Mouse (Mus musculus): ENCODE measurements at regions not wholly inside any gene's neighbourhood (a gene's known extent, or its start where the extent isn't known, plus 50 kb on each side); places are given as distances from the start of the nearest gene placed in this dataset.

- TF ChIP-seq MXI1 (IDR thresholded peaks at IDR 0.05; ENCODE audit: low read depth, low read length) (no peak), NRF1 (IDR thresholded peaks at IDR 0.05; ENCODE audit: insufficient read depth, low read depth, low read length, poor library complexity, severe bottlenecking) (no peak), POLR2AphosphoS2 (IDR thresholded peaks at IDR 0.05; ENCODE audit: low read length) (no peak), UBTF (IDR thresholded peaks at IDR 0.05; ENCODE audit: borderline replicate concordance, insufficient read depth, low read depth, low read length) (no peak)
Observed at GRCm38 (mm10) chr1:137473800-137474685, 513.8 kb upstream of the Nr5a2 start.

GRCm38 (mm10) chr1:137464971-137465370 lies 504.7 kb upstream of the Nr5a2 start:
- Histone ChIP-seq H3K9me3 (replicated peaks; ENCODE audit: insufficient read depth, low read length) (no peaks in the 10 kb centered on the region), H3K4me1 (ENCODE audit: control insufficient read depth in 1 of 2, insufficient read depth in 2 of 2, low read length in 2 of 2) (no peaks in the 10 kb centered on the region), H3K4me3 (ENCODE audit: control insufficient read depth in 1 of 2, insufficient read depth in 1 of 2, low read depth in 2 of 2, low read length in 2 of 2) (no peak overlapping the region), H3K9ac (ENCODE audit: control insufficient read depth, low read depth, low read length, poor library complexity, severe bottlenecking) (no peak overlapping the region), H3K27me3 (ENCODE audit: control insufficient read depth in 1 of 2, insufficient read depth in 2 of 2, low read length in 2 of 2) (no peaks in the 10 kb centered on the region), H3K27ac (ENCODE audit: control insufficient read depth, low read depth, low read length) (no peak overlapping the region), H3K36me3 (ENCODE audit: control insufficient read depth in 1 of 2, insufficient read depth in 2 of 2, low read length in 2 of 2) (no peaks in the 10 kb centered on the region), H3K79me2 (ENCODE audit: control insufficient read depth, insufficient read depth, low read length, poor library complexity) (no peaks in the 10 kb centered on the region)
- TF ChIP-seq POLR2A (IDR thresholded peaks at IDR 0.05; ENCODE audit: control insufficient read depth in 1 of 2, insufficient read depth in 1 of 2, low read depth in 1 of 2, low read length in 2 of 2, poor library complexity in 1 of 2): no peak
- no peak for TF ChIP-seq MXI1 (IDR thresholded peaks at IDR 0.05; ENCODE audit: low read depth, low read length)
- no peak for TF ChIP-seq ZC3H11A (IDR thresholded peaks at IDR 0.05; ENCODE audit: low read depth, low read length)
- TF ChIP-seq POLR2AphosphoS2 (IDR thresholded peaks at IDR 0.05; ENCODE audit: low read length): no peak
- TF ChIP-seq KAT2A (conservative IDR thresholded peaks at IDR 0.05; ENCODE audit: low read depth, low read length): no peak
- TF ChIP-seq TBP (IDR thresholded peaks at IDR 0.05; ENCODE audit: low read depth, low read length): no peak
- TF ChIP-seq SMC3 (IDR thresholded peaks at IDR 0.05; ENCODE audit: low read depth, low read length): no peak
- TF ChIP-seq TCF12 (IDR thresholded peaks at IDR 0.05; ENCODE audit: low read depth, low read length): no peak
- TF ChIP-seq HCFC1 (IDR thresholded peaks at IDR 0.05; ENCODE audit: low read depth, low read length): no peak
- no peak for TF ChIP-seq BHLHE40 (IDR thresholded peaks at IDR 0.05; ENCODE audit: borderline replicate concordance, low read depth, low read length)
- no peak for TF ChIP-seq UBTF (IDR thresholded peaks at IDR 0.05; ENCODE audit: borderline replicate concordance, insufficient read depth, low read depth, low read length)
- TF ChIP-seq MAZ (IDR thresholded peaks at IDR 0.05; ENCODE audit: low read depth, low read length): no peak
- TF ChIP-seq SIN3A (IDR thresholded peaks at IDR 0.05; ENCODE audit: low read length): no peak
- TF ChIP-seq POLR2AphosphoS5 (IDR thresholded peaks at IDR 0.05; ENCODE audit: borderline replicate concordance, low read depth, low read length): no peak
- no peak for TF ChIP-seq RCOR1 (IDR thresholded peaks at IDR 0.05; ENCODE audit: low read depth, low read length)
- no peak for TF ChIP-seq NELFE (IDR thresholded peaks at IDR 0.05; ENCODE audit: low read depth, low read length)
- no peak for DNase-seq (ENCODE audit: low read depth, low spot score)

More at GRCm38 (mm10) chr1:137473800-137474685, 513.8 kb upstream of the Nr5a2 start:
- Histone ChIP-seq H3K9me3 (replicated peaks; ENCODE audit: insufficient read depth, low read length) (no peaks in the 10 kb centered on the region), H3K79me2 (ENCODE audit: control insufficient read depth, insufficient read depth, low read length, poor library complexity) (no peaks in the 10 kb centered on the region), H3K4me1 (ENCODE audit: control insufficient read depth in 1 of 2, insufficient read depth in 2 of 2, low read length in 2 of 2) (no peaks in the 10 kb centered on the region), H3K36me3 (ENCODE audit: control insufficient read depth in 1 of 2, insufficient read depth in 2 of 2, low read length in 2 of 2) (no peaks in the 10 kb centered on the region), H3K9ac (ENCODE audit: control insufficient read depth, low read depth, low read length, poor library complexity, severe bottlenecking) (no peak overlapping the region), H3K27ac (ENCODE audit: control insufficient read depth, low read depth, low read length) (no peak overlapping the region), H3K4me3 (ENCODE audit: control insufficient read depth in 1 of 2, insufficient read depth in 1 of 2, low read depth in 2 of 2, low read length in 2 of 2) (no peak overlapping the region), H3K27me3 (ENCODE audit: control insufficient read depth in 1 of 2, insufficient read depth in 2 of 2, low read length in 2 of 2) (no peaks in the 10 kb centered on the region)
- DNase-seq (ENCODE audit: low read depth, low spot score): no peak

Data from MEL (cell line).